Mouse (Mus musculus) lung, adult 2 months (tissue): ENCODE data around the gene Grik2. TPM values are rescaled to one million over a fixed set of nuclear protein-coding genes. Genes with fewer than 3 reads are reported as not detected.
"Not testable (repeated sequence)": the region's sequence is repeated elsewhere in the genome, so short reads cannot be mapped to it uniquely, and the experiment has no call there.

Source experiments
- DNase-seq: peaks from one replicate; pipeline ENCODE4 v3.0.0; 2022
- H3K4me1 ChIP-seq: fragments of 200-500 bp; 2 replicates; pipeline ENCODE4 v1.6.1; 2011; ENCODE audit warnings: low read length; ENCODE audit not compliant: control insufficient read depth, insufficient read depth
- H3K4me3 ChIP-seq: fragments of 200-500 bp; replicated peaks from 2 replicates; pipeline ENCODE3; 2011; ENCODE audit warnings: low read depth, mild to moderate bottlenecking, control low read depth, low read length; ENCODE audit errors: extremely low read depth
- CTCF ChIP-seq: fragments of 200-500 bp; IDR thresholded peaks from 2 replicates; pipeline ENCODE4 v1.5.1; 2011; ENCODE audit warnings: mild to moderate bottlenecking, low read length, control low read depth; ENCODE audit not compliant: insufficient read depth
- POLR2A ChIP-seq: fragments of 200-500 bp; IDR thresholded peaks from 2 replicates; pipeline ENCODE4 v1.6.1; 2011; ENCODE audit warnings: low read depth, mild to moderate bottlenecking, control low read depth, low read length, borderline replicate concordance; ENCODE audit errors: extremely low read depth
- WGBS: fragments of 180-500 bp; shearing (Covaris S2); methylation state at CpG from one replicate; pipeline ENCODE4 v1.1.7; 2018; 5-methylcytosine and 5-hydroxymethylcytosine counted together
- polyA plus RNA-seq: library from polyadenylated mRNA; depleted of rRNA; stranded (reverse); fragments of >200 nt; gene quantifications from 2 replicates; pipeline ENCODE4 v1.2.3, GENCODE M21; 2012

Grik2 gene
- polyA plus RNA-seq, 1 experiment = 0.54 TPM

GRCm38 (mm10) chr10:49191773-49192371 is 596.7 kb downstream of the Grik2 start:
- Histone ChIP-seq H3K4me3 (no peak overlapping the region), H3K4me1 (no peaks in the 10 kb centered on the region)
- DNase-seq = no peak
- TF ChIP-seq POLR2A (no peak), CTCF (no peak)

- DNase-seq = no peak
- TF ChIP-seq POLR2A (no peak), CTCF (no peak)
- Histone ChIP-seq H3K4me3 (no peak overlapping the region), H3K4me1 (no peaks in the 10 kb centered on the region)
- 83% methylated on average over 1 of the region's 1 CpGs for WGBS
Observed at GRCm38 (mm10) chr10:49191291-49191690, 597.3 kb downstream of the Grik2 start.

GRCm38 (mm10) chr10:49154134-49154533 is 634.4 kb downstream of the Grik2 start:
- no peak overlapping the region for H3K4me3 ChIP-seq

GRCm38 (mm10) chr10:49151496-49151895 is 637.1 kb downstream of the Grik2 start:
- DNase-seq, H3K4me3 ChIP-seq, H3K4me1 ChIP-seq: not testable (repeated sequence)
- 77% methylated on average over 4 of the region's 4 CpGs for WGBS

More at GRCm38 (mm10) chr10:49154134-49154533, 634.4 kb downstream of the Grik2 start:
- TF ChIP-seq POLR2A (no peak), CTCF (no peak)
- no peak for DNase-seq
- H3K4me1 ChIP-seq = no peaks in the 10 kb centered on the region
- 80% methylated on average over 4 of the region's 4 CpGs for WGBS

GRCm38 (mm10) chr10:49149714-49150113 is 638.9 kb downstream of the Grik2 start:
- WGBS = 82% methylated on average over 4 of the region's 4 CpGs
- Histone ChIP-seq H3K4me1 (no peaks in the 10 kb centered on the region), H3K4me3 (no peak overlapping the region)
- DNase-seq = no peak
- TF ChIP-seq POLR2A = no peak
- TF ChIP-seq CTCF = no peak

- no peaks in the 10 kb centered on the region for H3K4me1 ChIP-seq
- TF ChIP-seq CTCF (no peak), POLR2A (no peak)
- H3K4me3 ChIP-seq = no peak overlapping the region
- no peak for DNase-seq
- WGBS = 90% methylated on average over 3 of the region's 3 CpGs
Observed at GRCm38 (mm10) chr10:49142658-49143057, 645.9 kb downstream of the Grik2 start.

GRCm38 (mm10) chr10:49136816-49137215 is 651.8 kb downstream of the Grik2 start:
- Histone ChIP-seq H3K4me3 (no peak overlapping the region), H3K4me1 (no peaks in the 10 kb centered on the region)
- no peak for DNase-seq
- TF ChIP-seq POLR2A (no peak), CTCF (no peak)

- DNase-seq = no peak
- 11% methylated on average over 1 of the region's 1 CpGs for WGBS
- TF ChIP-seq POLR2A (no peak), CTCF (no peak)
- Histone ChIP-seq H3K4me1 (no peaks in the 10 kb centered on the region), H3K4me3 (no peak overlapping the region)
Observed at GRCm38 (mm10) chr10:49131311-49131710, 657.3 kb downstream of the Grik2 start.

- H3K4me1 ChIP-seq = no peaks in the 10 kb centered on the region
- DNase-seq = no peak
- H3K4me3 ChIP-seq = no peak overlapping the region
- TF ChIP-seq CTCF = no peak
- TF ChIP-seq POLR2A = no peak
Observed at GRCm38 (mm10) chr10:49050339-49050738, 738.2 kb downstream of the Grik2 start.

GRCm38 (mm10) chr10:49049391-49049790 is 739.2 kb downstream of the Grik2 start:
- H3K4me3 ChIP-seq = no peak overlapping the region
- no peaks in the 10 kb centered on the region for H3K4me1 ChIP-seq
- DNase-seq = no peak
- no peak for TF ChIP-seq POLR2A
- TF ChIP-seq CTCF = no peak
